Mouse (Mus musculus) neural tube, embryonic 13.5 days (tissue): ENCODE data around the gene Prps1. TPM values are rescaled to one million over a fixed set of nuclear protein-coding genes. Genes with fewer than 3 reads are reported as not detected.

Experiments
- ATAC-seq: fragments of 200-750 bp; cut with Nextera tagmentation; 2 replicates; pipeline ENCODE4 v1.8.0; 2017; ENCODE audit warnings: low read depth, mild to moderate bottlenecking, moderate TSS enrichment, moderate library complexity
- H3K27ac ChIP-seq: fragments of 300-500 bp; sonication (generic); replicated peaks from 2 replicates; pipeline ENCODE4 v1.5.1; 2015; ENCODE audit warnings: moderate library complexity, mild to moderate bottlenecking, inconsistent platforms
- H3K27me3 ChIP-seq: fragments of 300-500 bp; sonication (generic); 2 replicates; pipeline ENCODE4 v1.6.1; 2015; ENCODE audit warnings: mild to moderate bottlenecking, inconsistent platforms
- H3K36me3 ChIP-seq: fragments of 300-500 bp; sonication (generic); 2 replicates; pipeline ENCODE4 v1.6.1; 2015; ENCODE audit warnings: mild to moderate bottlenecking, inconsistent platforms
- H3K4me1 ChIP-seq: fragments of 300-500 bp; sonication (generic); replicated peaks from 2 replicates; pipeline ENCODE4 v1.6.1; 2015; ENCODE audit warnings: inconsistent platforms
- H3K4me2 ChIP-seq: fragments of 300-500 bp; sonication (generic); 2 replicates; pipeline ENCODE4 v1.6.1; 2015; ENCODE audit warnings: inconsistent platforms, mild to moderate bottlenecking, moderate library complexity
- H3K4me3 ChIP-seq: fragments of 300-500 bp; sonication (generic); 2 replicates; pipeline ENCODE4 v1.5.1; 2015; ENCODE audit warnings: mild to moderate bottlenecking, inconsistent platforms
- H3K9ac ChIP-seq: fragments of 300-500 bp; sonication (generic); 2 replicates; pipeline ENCODE4 v1.6.1; 2015; ENCODE audit warnings: moderate library complexity, mild to moderate bottlenecking, inconsistent platforms
- H3K9me3 ChIP-seq: fragments of 300-500 bp; sonication (generic); 2 replicates; pipeline ENCODE4 v1.6.1; 2016; ENCODE audit warnings: inconsistent platforms
- WGBS: fragments of 180-500 bp; shearing (Covaris S2); methylation state at CpG from one replicate; pipeline ENCODE4 v1.1.7; 2015; 5-methylcytosine and 5-hydroxymethylcytosine counted together
- polyA plus RNA-seq: library from polyadenylated mRNA; unstranded; fragments of >200 nt; fragmentation: Nextera tagmentation; extraction: Ambion mirVana; gene quantifications from 2 replicates; pipeline ENCODE4 v1.2.1, GENCODE M21; 2015

The Prps1 gene
- polyA plus RNA-seq, 1 experiment from 2014 or later = 76.0 TPM

DNA sequence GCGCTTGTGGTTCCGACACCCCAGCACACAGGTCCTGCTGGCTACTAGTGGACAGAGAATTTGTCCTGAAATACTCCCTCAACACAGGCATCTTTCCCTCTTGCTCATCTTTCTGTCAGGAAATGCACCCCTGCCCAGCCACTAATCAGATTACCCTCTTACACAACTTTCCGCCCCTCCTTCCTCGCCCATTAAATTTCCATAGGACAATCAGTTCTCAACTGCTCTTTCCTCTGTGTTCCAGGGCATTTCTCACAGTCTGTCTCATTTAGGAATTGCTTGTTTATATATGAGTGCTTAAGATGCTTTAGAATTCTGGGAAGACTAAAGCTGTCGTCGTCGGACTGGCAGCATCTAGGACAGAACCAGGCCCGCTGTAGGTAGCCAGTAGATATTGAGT, 61.9 kb downstream of the Prps1 start:
- Histone ChIP-seq H3K9me3 (no peaks in the 10 kb centered on the region), H3K27me3 (peaks cover 74% of the 10 kb centered on the region), H3K4me1 (0 out of 2 replicates have a peak, but pooled peaks cover 4% of the 10 kb centered on the region), H3K27ac (no peak overlapping the region), H3K9ac (no peak overlapping the region), H3K4me2 (no peak overlapping the region), H3K4me3 (no peak overlapping the region), H3K36me3 (no peaks in the 10 kb centered on the region)
- ATAC-seq = no peak
- 88% methylated on average over 8 of the region's 8 CpGs for WGBS

DNA sequence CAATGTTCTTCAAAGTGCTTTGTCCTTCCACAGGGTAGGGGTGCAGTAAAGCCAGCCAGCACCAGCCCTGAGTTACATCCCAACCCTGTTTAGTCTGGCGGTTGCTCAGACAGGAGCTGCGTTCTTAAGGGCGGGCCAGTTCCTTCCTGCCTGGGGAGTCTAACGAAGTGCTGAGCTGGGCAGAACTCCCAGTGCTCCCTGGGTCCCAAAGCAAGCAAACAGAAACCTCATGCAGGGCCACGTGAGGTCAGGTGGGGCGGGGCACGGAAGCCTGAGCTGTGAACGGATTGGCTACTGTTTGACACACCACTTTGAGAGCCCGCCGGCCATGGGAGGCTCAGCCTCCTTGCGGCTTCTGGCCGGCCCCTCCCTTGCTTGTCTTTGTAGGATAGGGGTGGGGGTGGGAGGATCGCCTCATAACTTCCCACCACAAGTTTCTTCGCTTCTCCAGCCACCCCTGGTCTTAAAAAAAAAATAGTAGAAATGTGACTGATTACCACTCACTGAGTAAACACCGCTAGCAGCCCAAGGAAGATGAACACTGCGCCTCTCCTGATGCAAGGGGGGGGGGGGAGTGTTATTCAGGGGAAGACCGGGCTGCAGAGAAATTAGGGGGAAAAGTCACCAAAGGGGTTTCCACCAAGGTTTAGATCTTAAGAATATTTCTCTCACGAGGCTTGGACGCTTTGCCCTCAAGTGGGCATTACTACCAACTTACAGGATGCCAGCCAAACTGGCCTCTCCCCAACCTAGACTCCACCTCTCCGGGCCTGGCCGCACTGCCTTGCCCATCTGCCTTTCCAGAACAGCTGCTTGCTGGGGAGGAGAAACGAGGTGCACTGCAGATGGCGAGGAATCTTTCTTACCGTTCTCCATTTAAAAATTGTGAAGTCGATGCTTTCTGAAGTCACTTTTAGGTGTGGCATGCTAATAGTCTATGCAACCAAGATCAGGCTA, 64.0 kb downstream of the Prps1 start:
- no peak overlapping the region for H3K9ac ChIP-seq
- peaks cover 64% of the 10 kb centered on the region for H3K27me3 ChIP-seq
- peak; percentile 89 for ATAC-seq
- WGBS = 26% methylated on average over 25 of the region's 25 CpGs
- peak overlapping the region; percentile 13 for H3K4me3 ChIP-seq
- H3K9me3 ChIP-seq = no peaks in the 10 kb centered on the region
- H3K36me3 ChIP-seq = no peaks in the 10 kb centered on the region
- 0 out of 2 replicates have a peak, but pooled peaks cover 4% of the 10 kb centered on the region for H3K4me1 ChIP-seq
- H3K4me2 ChIP-seq = peak overlapping the region; percentile 47
- H3K27ac ChIP-seq = no peak overlapping the region

DNA sequence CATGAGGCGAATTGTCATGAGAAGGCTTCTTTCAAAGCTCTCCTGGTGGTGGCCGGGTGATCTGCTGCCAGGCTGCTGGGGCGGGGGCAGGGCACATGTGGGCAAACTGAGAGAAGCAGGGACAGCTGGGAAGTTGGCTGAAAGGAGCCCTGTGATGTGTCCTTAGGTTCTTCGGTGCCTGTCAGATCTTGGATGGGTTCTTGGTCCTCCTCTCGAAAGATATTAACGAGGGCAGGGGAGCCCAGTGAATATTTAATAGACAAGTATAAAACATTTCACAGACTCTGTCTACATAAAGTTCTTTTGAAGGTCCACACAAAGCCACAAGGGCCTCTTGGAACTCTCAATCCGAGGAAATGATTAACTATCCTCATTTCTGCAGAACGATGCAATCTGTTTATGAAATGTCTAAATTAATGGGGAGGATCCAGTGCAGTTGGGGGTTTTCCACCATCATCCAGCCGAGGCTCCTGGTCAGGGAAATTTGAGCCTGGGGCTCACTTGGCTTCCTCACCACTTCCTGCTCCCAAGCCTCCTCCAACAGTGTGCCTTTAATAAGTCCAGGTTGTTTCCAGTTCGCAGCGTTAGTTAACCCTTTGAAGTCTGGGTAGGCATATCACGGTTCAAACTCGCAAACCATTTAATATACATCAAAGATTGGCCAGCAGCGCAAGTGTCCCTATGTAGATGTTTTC, 65.8 kb downstream of the Prps1 start:
- Histone ChIP-seq H3K27me3 (peaks cover 64% of the 10 kb centered on the region), H3K36me3 (no peaks in the 10 kb centered on the region), H3K9me3 (no peaks in the 10 kb centered on the region), H3K4me1 (0 out of 2 replicates have a peak, but pooled peaks cover 4% of the 10 kb centered on the region), H3K4me2 (no peak overlapping the region), H3K9ac (no peak overlapping the region), H3K4me3 (no peak overlapping the region), H3K27ac (no peak overlapping the region)
- no peak for ATAC-seq
- WGBS = 73% methylated on average over 14 of the region's 14 CpGs

DNA sequence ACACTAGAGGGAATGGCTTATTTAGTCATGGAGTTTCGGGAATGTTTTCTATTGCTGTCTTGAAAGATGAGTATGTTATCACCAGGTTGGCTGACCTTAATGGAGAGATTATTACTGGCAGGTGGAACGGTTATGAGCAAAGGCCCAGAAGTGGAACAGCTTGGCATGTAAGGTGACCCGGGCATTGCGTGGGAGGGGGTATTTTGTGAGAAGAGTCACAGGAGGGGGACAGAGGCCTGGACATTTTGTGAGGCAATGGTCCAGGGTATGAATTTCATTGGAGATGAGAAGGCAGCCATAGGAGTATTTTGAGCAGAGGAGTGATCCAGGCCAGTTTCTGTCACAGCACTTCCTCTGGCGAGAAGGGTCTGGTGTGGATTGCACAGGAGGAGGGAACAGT, 67.8 kb downstream of the Prps1 start:
- Histone ChIP-seq H3K4me3 (no peak overlapping the region), H3K27me3 (peaks cover 58% of the 10 kb centered on the region), H3K9ac (no peak overlapping the region), H3K4me2 (no peak overlapping the region), H3K36me3 (no peaks in the 10 kb centered on the region), H3K9me3 (no peaks in the 10 kb centered on the region), H3K4me1 (0 out of 2 replicates have a peak, but pooled peaks cover 4% of the 10 kb centered on the region), H3K27ac (no peak overlapping the region)
- ATAC-seq = no peak
- 90% methylated on average over 5 of the region's 5 CpGs for WGBS

Other genes with a start within 250 kb of the Prps1 start
- 2.6 and 3.4 TPM in 2 replicates for gene Frmpd3, start 114.3 kb upstream of the Prps1 start, polyA plus RNA-seq
- 135 and 143 TPM in 2 replicates for gene Tsc22d3, start 144.0 kb downstream of the Prps1 start, polyA plus RNA-seq
- gene Mid2, start 208.0 kb downstream of the Prps1 start, polyA plus RNA-seq = 4.8 and 5.3 TPM in 2 replicates